8 mouse cellular contexts compared by ENCODE assay signal in the genomic region with DNA sequence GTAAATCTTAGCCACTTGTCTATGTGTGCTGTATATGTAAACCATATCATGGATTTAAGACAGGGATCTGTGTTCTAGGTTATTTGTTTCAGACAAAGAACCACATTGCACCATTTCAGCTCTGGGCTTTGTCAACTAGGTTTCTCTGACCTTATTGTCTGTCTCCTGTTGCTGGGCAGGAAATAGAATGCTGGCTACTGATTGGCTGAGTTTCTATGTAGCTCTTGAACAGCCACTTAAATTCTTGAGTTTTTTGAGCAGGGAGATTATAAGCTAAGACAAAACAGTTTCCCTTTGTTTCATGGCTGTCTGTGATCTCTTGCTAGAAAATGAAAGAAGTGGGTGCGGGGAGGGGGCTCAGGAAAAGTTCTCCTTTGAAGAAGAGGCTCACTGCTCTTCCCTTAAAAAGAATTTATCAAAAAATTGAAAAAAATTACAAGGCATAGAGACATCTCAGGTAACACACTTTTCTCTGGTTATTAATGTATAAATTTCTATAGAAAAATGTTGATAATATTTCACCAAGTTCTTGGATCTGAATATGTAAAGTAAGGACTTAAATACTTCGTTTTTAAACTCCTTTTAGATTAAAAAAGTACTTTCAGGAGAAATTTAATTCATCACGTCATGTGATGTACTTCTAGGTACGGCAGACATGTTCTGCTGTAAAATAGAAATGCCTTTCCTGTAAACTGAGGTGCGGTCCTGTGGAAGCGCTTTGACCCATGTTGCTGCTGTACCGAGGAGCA. TPM values are rescaled to one million over a fixed set of nuclear protein-coding genes. Genes with fewer than 3 reads are reported as not detected.
DNase-seq lines count a peak whose midpoint lies in the region; ATAC-seq and TF ChIP-seq lines count a peak whose summit lies in the region.

No protein-coding gene starts in this region.

- H3K27ac ChIP-seq in spleen, adult 2 months (ENCODE audit: insufficient read depth, low read length): peak overlapping the region; percentile 71
- H3K27ac ChIP-seq in bone marrow macrophage, adult 2 months (ENCODE audit: insufficient read depth, low read depth, low read length): peak overlapping the region; percentile 47
- H3K27ac ChIP-seq in heart, embryonic 13.5 days (replicated peaks): peak overlapping the region; percentile 84
- peak overlapping the region; percentile 48 for H3K27ac ChIP-seq in limb, embryonic 15.5 days

- no peak for TF ChIP-seq CTCF in spleen, adult 2 months (IDR thresholded peaks at IDR 0.05; ENCODE audit: extremely low read depth, insufficient read depth, insufficient read length, insufficient replicate concordance)
- TF ChIP-seq CTCF in bone marrow macrophage, adult 2 months (IDR thresholded peaks at IDR 0.05; ENCODE audit: low read depth, low read length): no peak

- H3K9me3 ChIP-seq in heart, embryonic 13.5 days: no peaks in the 10 kb centered on the region
- H3K9me3 ChIP-seq in limb, embryonic 15.5 days: no peaks in the 10 kb centered on the region

- H3K9ac ChIP-seq in heart, embryonic 13.5 days: no peak overlapping the region
- no peak overlapping the region for H3K9ac ChIP-seq in limb, embryonic 15.5 days

- peak; percentile 59 to 62 for DNase-seq in spleen, adult 2 months (ENCODE audit: low read depth in 1 of 2, low spot score in 2 of 2)
- no peak for DNase-seq in spleen, postnatal 4 days (ENCODE audit: low spot score in 2 of 2)
- DNase-seq in natural killer cell, adult 2 months (ENCODE audit: low spot score in 2 of 2): peak; percentile 60 to 64
- no peak for DNase-seq in urinary bladder, postnatal 4 days (ENCODE audit: low spot score in 2 of 2)

- TF ChIP-seq POLR2A in spleen, adult 2 months (IDR thresholded peaks at IDR 0.05; ENCODE audit: low read depth, low read length): no peak
- TF ChIP-seq POLR2A in bone marrow macrophage, adult 2 months (IDR thresholded peaks at IDR 0.05; ENCODE audit: borderline replicate concordance, low read depth, low read length): no peak

- peaks cover 12% of the 10 kb centered on the region; the same call in 1 of the 2 replicates for H3K4me1 ChIP-seq in spleen, adult 2 months (ENCODE audit: control insufficient read depth, insufficient read depth, insufficient read length)
- H3K4me1 ChIP-seq in bone marrow macrophage, adult 2 months (ENCODE audit: control insufficient read depth, insufficient read depth, low read length): peaks cover 14% of the 10 kb centered on the region
- H3K4me1 ChIP-seq in heart, embryonic 13.5 days: peaks cover 27% of the 10 kb centered on the region
- peaks cover 15% of the 10 kb centered on the region for H3K4me1 ChIP-seq in limb, embryonic 15.5 days

- peaks cover 7% of the 10 kb centered on the region for H3K36me3 ChIP-seq in spleen, adult 2 months (ENCODE audit: control insufficient read depth, insufficient read depth, low read length)
- peaks cover 30% of the 10 kb centered on the region for H3K36me3 ChIP-seq in heart, embryonic 13.5 days
- H3K36me3 ChIP-seq in limb, embryonic 15.5 days: peaks cover 8% of the 10 kb centered on the region

- no peak overlapping the region for H3K4me3 ChIP-seq in spleen, adult 2 months (ENCODE audit: extremely low read depth, insufficient read depth, insufficient read length)
- H3K4me3 ChIP-seq in bone marrow macrophage, adult 2 months (ENCODE audit: insufficient read depth, low read length): no peak overlapping the region
- no peak overlapping the region for H3K4me3 ChIP-seq in heart, embryonic 13.5 days
- H3K4me3 ChIP-seq in limb, embryonic 15.5 days: no peak overlapping the region

- no peaks in the 10 kb centered on the region for H3K27me3 ChIP-seq in spleen, adult 2 months (ENCODE audit: control insufficient read depth, insufficient read depth, low read length)
- no peaks in the 10 kb centered on the region for H3K27me3 ChIP-seq in heart, embryonic 13.5 days (replicated peaks)
- H3K27me3 ChIP-seq in limb, embryonic 15.5 days: no peaks in the 10 kb centered on the region

- 85% methylated on average over 7 of the region's 7 CpGs for whole genome bisulfite sequencing in spleen, adult 2 months
- 80% methylated on average over 7 of the region's 7 CpGs for WGBS in heart, embryonic 13.5 days
- WGBS in limb, embryonic 15.5 days: 79% methylated on average over 7 of the region's 7 CpGs

- peak; percentile 47; the same call in 1 of the 2 replicates for ATAC-seq in heart, embryonic 13.5 days (ENCODE audit: extremely low read depth, insufficient number of reproducible peaks, low FRiP score, low TSS enrichment)
- ATAC-seq in limb, embryonic 15.5 days (ENCODE audit: insufficient number of reproducible peaks, low FRiP score, low TSS enrichment, low read depth): no peak
- ATAC-seq in erythroid progenitor cell, adult 5-6 weeks (replicated peaks; ENCODE audit: low FRiP score, poor library complexity, severe bottlenecking): no peak

- H3K4me2 ChIP-seq in heart, embryonic 13.5 days: peak overlapping the region; percentile 38
- H3K4me2 ChIP-seq in limb, embryonic 15.5 days: no peak overlapping the region

RNA-seq across cellular contexts. Expression of a gene that starts 49.0 kb away (rescaled TPM):
- polyA plus RNA-seq in spleen, adult 2 months (2012; rRNA removed): 30.3 and 32.5 TPM in 2 replicates
- polyA plus RNA-seq in bone marrow macrophage, adult 2 months (2012; ENCODE audit: insufficient read depth, insufficient read length, missing spikeins): 34.7 and 37.2 TPM in 2 replicates
- 31.6 and 33.7 TPM in 2 replicates for polyA plus RNA-seq in heart, embryonic 13.5 days (2015; fragmentation: Nextera tagmentation; extraction: Ambion mirVana)
- polyA plus RNA-seq in limb, embryonic 15.5 days (2015; fragmentation: Nextera tagmentation; extraction: Ambion mirVana): 35.2 and 36.4 TPM in 2 replicates
- total RNA-seq in erythroid progenitor cell, adult 5-6 weeks (2015; ENCODE audit: low replicate concordance): 260 and 305 TPM in 2 replicates
- 311 and 332 TPM in 2 replicates for total RNA-seq in erythroid progenitor cell, adult 5-6 weeks (2017; ENCODE audit: low replicate concordance)

Comparison
In these comparisons a context has a peak if more than half of its experiments do, and no peak if none do; other contexts are left out.
1. DNase-seq: peak in spleen, adult 2 months (2 of 2) and natural killer cell, adult 2 months (2 of 2); none in spleen, postnatal 4 days (0 of 2) and urinary bladder, postnatal 4 days (0 of 2).
2. Peak in every context shown above with its lines, with median percentiles within 50 percentile points of each other: H3K27ac ChIP-seq.